Mouse (Mus musculus) natural killer cell, adult 2 months (primary cell): Measurements from ENCODE around the gene Kntc1.
A peak's percentile ranks its signal among the peaks of the same experiment; 100 is the strongest.
"Not testable (repeated sequence)": the region's sequence is repeated elsewhere in the genome, so short reads cannot be mapped to it uniquely, and the experiment has no call there.

Experiments
- DNase-seq, 2 experiments: peaks; one replicate each; pipeline ENCODE4 v3.0.0; 2022; ENCODE audit warnings: low spot score in 2 of 2

Gene Kntc1

DNA sequence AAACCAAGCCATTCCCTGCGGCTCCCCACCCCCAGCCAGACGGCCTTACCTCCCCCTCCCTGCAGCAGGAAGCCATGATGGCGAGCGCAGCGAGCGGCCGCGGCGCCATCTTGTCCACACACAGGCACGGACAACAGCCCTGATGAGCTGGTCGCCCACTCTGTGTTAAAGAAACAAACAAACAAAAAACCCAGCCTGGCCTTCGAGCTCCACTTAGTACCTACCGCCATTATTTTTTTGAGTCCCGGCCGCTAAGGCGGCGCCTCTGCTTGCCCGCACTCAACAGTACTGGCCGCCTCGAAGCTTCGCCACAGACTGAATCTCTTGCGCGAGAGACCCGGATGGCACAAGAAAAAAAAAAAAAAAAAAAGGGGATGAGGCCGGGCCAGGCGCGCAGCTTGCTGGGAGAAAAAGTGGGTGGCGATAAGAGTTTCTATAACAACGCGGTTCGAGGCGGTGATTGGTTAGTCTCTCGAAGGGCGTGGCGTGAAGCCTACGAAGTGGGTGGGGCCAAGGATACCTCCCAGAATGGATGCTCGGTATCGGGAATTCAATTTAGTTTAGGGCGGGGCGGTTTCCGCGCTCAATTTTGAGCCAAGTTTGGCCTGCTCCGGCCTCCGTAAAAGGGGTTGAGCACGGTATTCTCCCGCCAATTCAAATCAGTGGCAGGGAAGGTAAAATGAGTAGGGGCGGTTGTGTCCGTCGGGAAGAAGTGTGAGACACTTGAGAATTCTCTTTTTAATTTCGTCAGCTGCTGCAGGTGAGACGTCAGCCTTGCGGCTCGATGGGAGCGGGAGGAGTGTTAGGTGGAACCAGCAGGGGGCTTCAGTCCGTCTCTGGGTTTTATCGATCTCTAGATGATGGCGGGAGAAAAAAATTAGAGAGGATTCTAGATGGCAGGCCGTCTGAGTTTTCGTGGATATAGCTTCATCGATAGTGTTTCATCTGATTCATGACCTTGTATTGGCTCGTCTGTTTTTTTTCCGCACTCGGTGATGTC, at the start of gene Kntc1, which contains the start of gene Rsrc2:
Gene Kntc1 (plus strand): TSS at position 652 of the 1,000 bp plus-strand sequence.
Gene Rsrc2 (minus strand): TSS at position 350 of the 1,000 bp plus-strand sequence.
- peak; percentile 99 for DNase-seq

- DNase-seq: no peak
Observed at GRCm38 (mm10) chr5:123700625-123701024, 48.9 kb upstream of the Kntc1 start.

DNA sequence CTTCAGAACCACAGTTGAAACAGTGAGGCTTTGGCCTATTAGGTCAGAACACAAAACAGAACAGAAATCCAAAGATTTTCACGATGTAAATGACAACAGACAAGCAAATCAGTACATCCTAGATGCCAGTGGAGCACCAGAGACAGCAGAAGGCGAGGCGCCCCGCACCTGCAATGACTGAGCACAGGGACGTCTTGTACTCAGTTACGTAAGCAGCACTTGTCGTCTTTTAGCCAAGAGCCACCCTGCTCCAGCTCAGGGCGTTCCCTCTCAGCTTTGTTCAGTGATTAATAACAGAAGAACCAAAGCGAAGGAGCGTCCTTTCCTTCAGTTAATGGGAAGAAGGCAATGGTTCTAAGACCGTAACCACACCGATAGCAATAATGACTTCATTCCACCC, 40.9 kb upstream of the Kntc1 start:
- no peak for DNase-seq

DNA sequence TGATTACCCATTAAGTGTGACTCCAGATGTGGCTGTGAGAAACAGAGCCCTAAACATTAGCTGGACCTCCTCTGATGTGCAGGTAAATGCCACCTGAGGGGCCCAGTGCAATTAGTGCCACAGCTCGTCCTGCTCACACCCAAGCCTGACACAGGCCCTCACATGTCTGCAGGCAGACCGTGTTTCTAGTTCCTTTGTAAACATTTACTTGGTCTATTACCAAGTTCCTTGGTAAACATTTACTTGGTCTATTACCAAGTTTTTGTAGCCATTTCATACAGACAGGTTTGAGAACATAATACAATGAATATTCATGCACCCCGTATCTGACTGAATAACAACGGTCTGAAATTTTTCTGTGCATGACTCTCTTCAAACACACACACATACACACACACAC, 39.9 kb upstream of the Kntc1 start:
- DNase-seq: no peak

DNA sequence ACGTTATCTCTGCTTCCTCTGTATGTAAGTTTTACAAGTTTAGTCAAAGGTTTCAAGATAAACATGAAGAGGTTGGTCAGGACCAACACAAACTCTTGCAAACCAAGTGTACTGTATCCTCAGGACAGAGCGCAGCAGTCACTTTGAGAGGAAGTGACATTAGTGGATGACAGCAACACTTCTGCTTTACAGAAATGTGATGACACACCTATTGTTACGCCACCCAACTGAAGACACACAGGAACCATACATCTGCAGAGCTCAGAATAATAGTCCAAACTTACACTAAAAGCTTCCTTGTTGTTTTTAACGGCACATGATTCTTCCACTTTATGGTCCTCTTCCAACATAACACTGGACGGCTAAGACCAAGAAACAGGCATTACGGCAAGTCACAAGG, 35.7 kb upstream of the Kntc1 start:
- DNase-seq: no peak

DNA sequence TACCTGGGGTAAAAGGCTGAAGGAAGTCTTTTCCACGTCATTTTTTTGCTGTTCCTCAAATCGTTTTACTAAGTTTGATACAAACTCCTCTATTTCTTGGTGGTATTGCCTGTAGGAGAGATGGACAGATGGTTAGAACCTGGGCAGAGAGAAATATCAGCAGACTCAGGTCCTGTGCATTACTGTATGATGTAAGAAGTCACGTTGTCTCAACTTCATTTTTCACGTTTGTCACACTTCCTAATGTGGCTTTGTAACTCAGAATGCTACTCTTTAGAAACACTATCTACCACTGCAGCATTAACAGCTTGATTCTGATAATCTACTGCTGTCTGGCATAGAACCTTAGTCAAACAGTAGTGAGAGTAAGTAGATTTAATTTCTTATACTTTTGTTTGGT, 34.9 kb upstream of the Kntc1 start:
- DNase-seq: no peak

GRCm38 (mm10) chr5:123720328-123721311, 28.9 kb upstream of the Kntc1 start, which contains the start of gene Zcchc8:
TSS of gene Zcchc8 (minus strand) at chr5:123721100.
- peak; percentile 93 to 95 for DNase-seq

- DNase-seq: not testable (repeated sequence)
Observed at GRCm38 (mm10) chr5:123723816-123724215, 25.7 kb upstream of the Kntc1 start.

DNA sequence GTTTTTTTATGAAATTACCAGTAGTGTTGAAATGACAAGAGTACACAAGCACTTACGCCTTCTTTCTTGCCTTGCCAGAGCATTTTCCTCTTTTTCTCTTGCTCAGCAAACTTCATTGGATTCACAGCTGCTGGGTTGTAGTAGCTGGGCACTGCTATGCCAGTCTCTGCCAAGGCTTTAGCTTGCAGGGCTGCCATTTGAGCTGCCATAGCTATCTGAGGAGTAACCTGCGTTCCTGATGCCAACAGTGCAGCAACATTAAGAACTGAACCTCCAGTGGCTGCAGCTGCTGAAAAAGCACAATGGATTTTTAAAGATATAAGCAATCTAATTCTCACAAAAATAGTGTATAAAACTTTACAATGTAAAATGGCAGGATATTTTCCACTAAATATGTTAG, 18.5 kb upstream of the Kntc1 start:
- DNase-seq: no peak

DNA sequence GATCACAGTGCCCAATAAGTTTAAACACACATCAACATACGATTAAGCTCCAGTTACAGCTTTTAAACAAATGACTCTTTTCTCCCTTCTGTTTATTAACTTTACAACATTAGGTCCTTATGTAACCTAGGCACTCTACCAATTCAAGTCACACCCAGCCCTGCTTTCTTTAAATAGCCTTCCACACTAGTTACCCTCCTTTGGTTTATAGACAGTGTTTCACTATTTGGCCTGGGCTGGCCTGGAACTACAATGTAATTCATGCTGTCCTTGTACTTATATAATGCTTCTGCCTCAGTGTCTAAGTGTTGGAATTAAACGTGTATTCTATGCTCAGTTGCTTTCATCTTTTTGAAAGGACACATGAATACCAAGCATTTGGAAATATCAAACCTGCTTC, 5.2 kb upstream of the Kntc1 start:
- no peak for DNase-seq

GRCm38 (mm10) chr5:123746253-123746652, 3.3 kb upstream of the Kntc1 start:
- DNase-seq: no peak

DNA sequence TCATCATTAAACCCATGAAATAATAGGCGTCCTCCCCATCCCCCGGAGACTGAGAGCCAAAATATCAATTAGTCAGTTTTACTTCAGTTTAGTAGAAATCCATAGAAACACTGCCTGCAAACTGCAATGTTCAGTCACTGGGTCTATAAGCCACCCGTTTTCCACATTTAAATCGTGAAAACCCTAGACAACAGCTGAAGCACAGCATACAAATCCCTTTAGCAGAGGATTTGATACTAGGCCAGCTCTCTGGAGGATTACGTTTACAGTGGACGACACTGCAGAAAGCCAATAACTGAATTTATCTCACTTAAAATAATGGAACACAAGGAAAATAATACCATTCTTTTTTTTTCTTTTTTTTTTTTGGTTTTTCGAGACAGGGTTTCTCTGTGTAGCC, 1.9 kb upstream of the Kntc1 start:
- DNase-seq: no peak

GRCm38 (mm10) chr5:123748339-123749064, 1.0 kb upstream of the Kntc1 start:
- DNase-seq: no peak

DNA sequence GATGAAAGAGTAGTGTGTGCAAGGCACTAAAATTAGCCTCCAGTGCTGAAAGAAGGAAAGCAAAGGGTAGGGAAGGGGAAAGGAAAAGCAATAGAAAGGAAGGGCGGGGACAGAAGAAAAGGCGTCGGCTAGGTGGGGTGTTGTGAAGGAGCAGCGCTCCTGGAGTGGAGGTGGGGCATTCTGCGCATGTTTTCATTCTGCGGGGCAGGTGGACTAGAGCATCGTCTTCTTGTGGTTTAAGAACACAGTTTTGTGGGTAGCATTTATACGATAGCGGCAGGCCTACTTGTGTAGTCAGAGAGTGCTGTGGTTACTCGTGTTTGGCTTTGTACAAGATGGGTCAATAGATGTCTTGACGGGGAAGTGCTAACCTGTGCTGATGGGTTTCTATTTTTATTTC, 16.0 kb downstream of the Kntc1 start:
- DNase-seq: no peak

GRCm38 (mm10) chr5:123766455-123766854, 16.9 kb downstream of the Kntc1 start:
- not testable (repeated sequence) for DNase-seq

- no peak for DNase-seq
Observed at GRCm38 (mm10) chr5:123773441-123773840, 23.9 kb downstream of the Kntc1 start.

DNA sequence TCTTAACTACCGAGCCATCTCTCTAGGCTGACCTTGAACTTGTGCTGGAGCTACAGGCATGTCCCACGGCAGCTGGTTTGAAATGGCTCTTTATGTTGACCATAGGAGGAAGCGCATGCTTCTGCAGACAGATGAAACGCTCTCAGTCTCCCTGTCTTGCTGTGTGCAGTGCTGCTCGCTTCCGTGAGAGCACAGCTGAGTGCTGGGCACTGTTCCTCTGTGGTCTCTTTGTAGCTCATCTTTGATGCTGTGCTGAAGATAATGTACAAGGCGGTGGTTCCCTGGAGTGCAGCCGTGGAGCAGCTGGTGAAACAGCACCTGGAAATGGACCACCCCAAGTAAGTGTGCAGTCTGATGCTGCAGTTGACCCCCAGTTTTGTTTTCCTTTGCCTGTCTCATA, 31.2 kb downstream of the Kntc1 start:
- DNase-seq: no peak

GRCm38 (mm10) chr5:123781864-123782263, 32.3 kb downstream of the Kntc1 start:
- DNase-seq: no peak

DNA sequence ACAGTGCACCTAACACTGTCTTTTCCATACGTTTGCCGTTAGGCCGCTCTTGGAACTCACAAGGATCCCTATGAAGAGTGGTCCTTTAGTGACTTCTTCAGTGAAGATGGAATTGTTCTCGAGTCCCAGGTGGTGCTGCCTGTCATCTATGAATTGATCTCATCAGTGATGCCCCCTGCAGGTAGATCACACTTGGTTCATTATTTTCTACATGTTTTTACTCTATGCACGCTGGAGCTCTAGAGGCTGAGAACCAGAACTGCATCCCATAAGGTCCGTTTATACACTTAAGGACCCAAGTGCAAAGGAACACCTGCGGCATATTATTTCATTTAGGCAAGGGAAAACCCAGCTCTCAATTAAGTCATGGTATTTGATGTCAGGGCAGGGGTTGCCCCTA, 39.5 kb downstream of the Kntc1 start:
- no peak for DNase-seq

DNA sequence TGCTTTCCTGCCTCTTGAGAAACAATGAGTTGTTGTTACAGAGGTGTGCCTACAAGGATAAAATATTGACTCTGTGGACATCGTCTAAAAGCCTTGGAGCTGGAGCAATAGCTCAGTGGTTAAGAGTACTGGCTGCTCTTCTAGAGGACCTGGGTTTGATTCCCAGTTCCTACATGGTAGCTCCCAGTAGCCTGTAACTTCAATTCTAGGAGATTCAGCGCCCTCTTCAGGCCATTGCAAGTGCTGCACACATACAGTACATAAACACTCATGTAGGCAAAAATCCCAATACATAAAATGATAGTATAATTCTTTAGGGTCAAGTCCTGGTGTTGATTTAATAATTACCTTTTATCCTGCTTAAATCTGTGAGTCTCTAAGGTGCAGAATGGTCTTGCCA, 43.6 kb downstream of the Kntc1 start:
- DNase-seq: no peak

DNA sequence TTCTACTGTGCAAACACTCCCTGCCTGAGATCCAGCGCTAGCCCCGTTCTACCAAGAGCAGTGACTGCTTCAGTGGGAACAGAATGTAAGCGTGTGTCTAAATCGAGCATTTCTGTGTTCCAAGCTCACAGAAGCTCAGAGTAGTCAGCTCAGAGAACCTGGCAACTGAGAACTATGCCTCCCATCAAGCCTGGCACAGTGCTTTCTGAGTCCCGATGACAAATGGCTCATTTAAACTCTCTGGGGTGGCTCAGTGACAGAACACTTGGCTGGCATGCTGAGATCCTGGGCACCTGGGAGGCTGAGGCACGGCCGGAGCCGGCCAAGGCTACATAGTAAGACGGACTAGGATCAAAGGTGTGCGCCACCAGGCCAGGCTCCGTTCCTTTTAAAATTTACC, 56.8 kb downstream of the Kntc1 start:
- no peak for DNase-seq
